Mouse (Mus musculus) liver, embryonic 14.5 days (tissue): ENCODE data around the gene Tmem200a.

Experiments
- CTCF ChIP-seq: IDR thresholded peaks from 2 replicates; pipeline ENCODE4 v1.5.1; 2016; ENCODE audit warnings: antibody characterized with exemption, low read depth, control low read depth
- EP300 ChIP-seq: IDR thresholded peaks from 2 replicates; pipeline ENCODE4 v1.6.1; 2016; ENCODE audit warnings: antibody characterized with exemption, low read depth

DNA sequence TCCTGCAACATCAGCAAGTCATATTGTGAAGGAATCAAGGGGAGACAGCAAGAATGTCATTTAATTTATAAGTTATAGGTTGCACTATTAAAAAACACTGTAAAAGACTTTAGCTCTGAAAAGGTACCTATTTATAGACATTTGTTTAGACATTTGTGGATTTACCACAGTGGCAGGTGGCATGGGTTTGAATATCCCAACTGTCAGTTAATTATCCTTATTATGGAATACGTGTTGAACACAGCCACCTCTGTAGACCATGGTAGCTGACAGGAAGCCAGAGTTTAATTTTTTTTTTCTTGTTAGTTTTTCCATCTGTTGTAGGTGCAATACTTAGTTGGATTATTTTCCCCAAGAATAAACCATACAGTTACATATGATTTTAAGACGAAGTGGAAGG lies 194.3 kb downstream of the Tmem200a start:
- TF ChIP-seq CTCF (no peak), EP300 (no peak)
